Mouse (Mus musculus): ENCODE measurements around the gene Zfp663. TPM values are rescaled to one million over a fixed set of nuclear protein-coding genes. Genes with fewer than 3 reads are reported as not detected.

Zfp663 gene
- polyA plus RNA-seq, 1 experiment: not detected

- Histone ChIP-seq H3K79me2 (ENCODE audit: control insufficient read depth, insufficient read depth) (peaks cover 57% of the 10 kb centered on the region), H3K4me3 (no peak overlapping the region), H3K36me3 (ENCODE audit: control insufficient read depth, insufficient read depth) (no peaks in the 10 kb centered on the region), H3ac (ENCODE audit: control insufficient read depth, insufficient read length) (no peak overlapping the region), H3K27me3 (ENCODE audit: control insufficient read depth, insufficient read depth, insufficient read length) (no peaks in the 10 kb centered on the region), H3K4me2 (ENCODE audit: low read depth) (no peak overlapping the region)
- TF ChIP-seq USF1 (IDR thresholded peaks at IDR 0.05; ENCODE audit: low read depth) (no peak), POLR2AphosphoS2 (IDR thresholded peaks at IDR 0.05; ENCODE audit: insufficient read length, low read depth) (no peak), SRF (IDR thresholded peaks at IDR 0.05; ENCODE audit: control insufficient read depth, insufficient read length, low read depth) (no peak)
These were observed 45.0 kb downstream of the Zfp663 start for GRCm38 (mm10) chr2:165323484-165323883.

- Histone ChIP-seq H3K79me2 (ENCODE audit: control insufficient read depth, insufficient read depth) (peaks cover 62% of the 10 kb centered on the region), H3ac (ENCODE audit: control insufficient read depth, insufficient read length) (no peak overlapping the region), H3K4me3 (no peak overlapping the region), H3K36me3 (ENCODE audit: control insufficient read depth, insufficient read depth) (no peaks in the 10 kb centered on the region), H3K27me3 (ENCODE audit: control insufficient read depth, insufficient read depth, insufficient read length) (no peaks in the 10 kb centered on the region), H3K4me2 (ENCODE audit: low read depth) (no peak overlapping the region)
- TF ChIP-seq POLR2AphosphoS2 (IDR thresholded peaks at IDR 0.05; ENCODE audit: insufficient read length, low read depth) (no peak), TCF12 (IDR thresholded peaks at IDR 0.05; ENCODE audit: insufficient read depth, poor library complexity, severe bottlenecking) (no peak), TCF3 (IDR thresholded peaks at IDR 0.05; ENCODE audit: insufficient read length, low read depth) (no peak), MYOD1 (IDR thresholded peaks at IDR 0.05; ENCODE audit: control insufficient read depth in 1 of 3, insufficient read length in 2 of 3, low read depth in 2 of 3) (no peak), REST (IDR thresholded peaks at IDR 0.05; ENCODE audit: insufficient read depth, insufficient read length) (no peak), E2F4 (IDR thresholded peaks at IDR 0.05; ENCODE audit: insufficient read depth) (no peak)
These were observed 46.4 kb downstream of the Zfp663 start for GRCm38 (mm10) chr2:165321981-165322735.

GRCm38 (mm10) chr2:165321381-165321888 lies 47.1 kb downstream of the Zfp663 start:
- no peaks in the 10 kb centered on the region for H3K27me3 ChIP-seq (ENCODE audit: control insufficient read depth, insufficient read depth, insufficient read length)
- no peak for TF ChIP-seq POLR2A (IDR thresholded peaks at IDR 0.05; ENCODE audit: insufficient read length, low read depth)
- TF ChIP-seq POLR2AphosphoS2 (IDR thresholded peaks at IDR 0.05; ENCODE audit: insufficient read length, low read depth): no peak
- no peak for TF ChIP-seq E2F4 (IDR thresholded peaks at IDR 0.05; ENCODE audit: insufficient read depth)
- no peak for TF ChIP-seq REST (IDR thresholded peaks at IDR 0.05; ENCODE audit: insufficient read depth, insufficient read length)
- no peak for TF ChIP-seq TCF12 (IDR thresholded peaks at IDR 0.05; ENCODE audit: insufficient read depth, poor library complexity, severe bottlenecking)
- no peak for TF ChIP-seq CEBPB (IDR thresholded peaks at IDR 0.05; ENCODE audit: insufficient read depth, poor library complexity, severe bottlenecking)
- no peak for TF ChIP-seq SRF (IDR thresholded peaks at IDR 0.05; ENCODE audit: control insufficient read depth, insufficient read length, low read depth)
- TF ChIP-seq TCF3 (IDR thresholded peaks at IDR 0.05; ENCODE audit: insufficient read length, low read depth): no peak
- no peak for TF ChIP-seq USF1 (IDR thresholded peaks at IDR 0.05; ENCODE audit: low read depth)
- TF ChIP-seq MAX (IDR thresholded peaks at IDR 0.05; ENCODE audit: low read depth): no peak
- TF ChIP-seq MYOD1 (IDR thresholded peaks at IDR 0.05; ENCODE audit: control insufficient read depth in 1 of 3, insufficient read length in 2 of 3, low read depth in 2 of 3): no peak
- TF ChIP-seq MYOG (IDR thresholded peaks at IDR 0.05; ENCODE audit: control insufficient read depth in 1 of 3, insufficient read depth in 1 of 3, insufficient read length in 2 of 3, low read depth in 2 of 3): no peak
- H3K4me3 ChIP-seq: no peak overlapping the region
- H3K36me3 ChIP-seq (ENCODE audit: control insufficient read depth, insufficient read depth): no peaks in the 10 kb centered on the region
- no peak overlapping the region for H3ac ChIP-seq (ENCODE audit: control insufficient read depth, insufficient read length)
- peaks cover 62% of the 10 kb centered on the region for H3K79me2 ChIP-seq (ENCODE audit: control insufficient read depth, insufficient read depth)
- no peak overlapping the region for H3K4me2 ChIP-seq (ENCODE audit: low read depth)

- Histone ChIP-seq H3K27me3 (ENCODE audit: control insufficient read depth, insufficient read depth, insufficient read length) (no peaks in the 10 kb centered on the region), H3K36me3 (ENCODE audit: control insufficient read depth, insufficient read depth) (no peaks in the 10 kb centered on the region), H3ac (ENCODE audit: control insufficient read depth, insufficient read length) (no peak overlapping the region), H3K4me3 (no peak overlapping the region), H3K4me2 (ENCODE audit: low read depth) (no peak overlapping the region), H3K79me2 (ENCODE audit: control insufficient read depth, insufficient read depth) (peaks cover 60% of the 10 kb centered on the region)
- TF ChIP-seq MYOG (IDR thresholded peaks at IDR 0.05; ENCODE audit: control insufficient read depth in 1 of 3, insufficient read depth in 1 of 3, insufficient read length in 2 of 3, low read depth in 2 of 3) (no peak), CEBPB (IDR thresholded peaks at IDR 0.05; ENCODE audit: insufficient read depth, poor library complexity, severe bottlenecking) (no peak), REST (IDR thresholded peaks at IDR 0.05; ENCODE audit: insufficient read depth, insufficient read length) (no peak), USF1 (IDR thresholded peaks at IDR 0.05; ENCODE audit: low read depth) (no peak), TCF3 (IDR thresholded peaks at IDR 0.05; ENCODE audit: insufficient read length, low read depth) (no peak), POLR2A (IDR thresholded peaks at IDR 0.05; ENCODE audit: insufficient read length, low read depth) (no peak), E2F4 (IDR thresholded peaks at IDR 0.05; ENCODE audit: insufficient read depth) (no peak), POLR2AphosphoS2 (IDR thresholded peaks at IDR 0.05; ENCODE audit: insufficient read length, low read depth) (no peak), SRF (IDR thresholded peaks at IDR 0.05; ENCODE audit: control insufficient read depth, insufficient read length, low read depth) (no peak), MAX (IDR thresholded peaks at IDR 0.05; ENCODE audit: low read depth) (no peak), MYOD1 (IDR thresholded peaks at IDR 0.05; ENCODE audit: control insufficient read depth in 1 of 3, insufficient read length in 2 of 3, low read depth in 2 of 3) (no peak), TCF12 (IDR thresholded peaks at IDR 0.05; ENCODE audit: insufficient read depth, poor library complexity, severe bottlenecking) (no peak)
These were observed 47.9 kb downstream of the Zfp663 start for GRCm38 (mm10) chr2:165320531-165321150.
